Comparison of ENCODE assay signal across 16 mouse cellular contexts in the genomic region with DNA sequence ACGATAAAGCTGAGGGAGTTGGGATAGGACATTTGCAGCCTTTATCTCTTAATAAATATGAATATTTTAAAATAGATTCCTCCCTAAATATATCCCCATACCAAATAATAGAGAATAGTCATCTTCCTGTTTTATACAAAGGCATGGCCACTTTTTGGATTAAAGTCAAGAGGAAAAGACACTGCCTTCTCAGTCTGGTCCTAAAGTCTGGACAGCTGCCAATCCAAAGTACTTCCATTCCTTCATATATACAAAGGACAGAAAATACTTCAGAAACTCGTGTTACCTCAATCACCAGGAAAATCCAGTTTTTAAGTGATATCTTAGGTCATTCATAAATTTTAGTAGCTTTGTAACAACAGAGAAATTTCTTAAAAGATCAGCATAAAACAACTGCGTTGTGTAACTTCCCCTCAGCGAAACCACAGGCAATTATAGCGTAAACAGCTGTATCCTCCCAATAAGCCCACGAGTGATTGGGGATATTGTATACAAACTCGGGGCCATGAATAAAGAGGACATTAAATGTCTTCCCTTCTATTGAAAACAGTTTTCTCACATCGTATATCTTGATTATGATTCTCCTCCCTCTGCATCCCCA. TPM values are rescaled to one million over a fixed set of nuclear protein-coding genes. Genes with fewer than 3 reads are reported as not detected.
DNase-seq lines count a peak whose midpoint lies in the region; ATAC-seq and TF ChIP-seq lines count a peak whose summit lies in the region.
"Had no signal": no experiment of that assay in that cellular context is flagged by ENCODE, and none has a peak within 500 bp of the region (broad histone marks: within the 10 kb centered on the region; RNA-seq: fewer than 3 reads in every experiment).

No protein-coding gene starts in this region.

- no peak overlapping the region for H3K9ac ChIP-seq in heart, adult 2 months (ENCODE audit: low read depth, low read length)
- no peak overlapping the region for H3K9ac ChIP-seq in heart, embryonic 11.5 days (ENCODE audit: low read depth, low read length)
- no peak overlapping the region for H3K9ac ChIP-seq in lung, embryonic 15.5 days
- H3K9ac ChIP-seq: heart, embryonic 15.5 days; liver, postnatal 0 days; midbrain, embryonic 12.5 days had no signal

- no peak for ATAC-seq in heart, embryonic 11.5 days (replicated peaks; ENCODE audit: insufficient number of reproducible peaks, low FRiP score, low TSS enrichment)
- ATAC-seq in lung, embryonic 15.5 days (ENCODE audit: borderline replicate concordance, extremely low read depth, low FRiP score, low TSS enrichment), result peak; percentile 65; the same call in 1 of the 2 replicates
- peak; percentile 78 for ATAC-seq in granulocyte monocyte progenitor cell, adult 5-6 weeks (replicated peaks; ENCODE audit: poor library complexity, severe bottlenecking)
- peak; percentile 76 for ATAC-seq in monocyte, adult 5-6 weeks (replicated peaks; ENCODE audit: insufficient number of reproducible peaks, low FRiP score, low TSS enrichment, poor library complexity, severe bottlenecking)
- ATAC-seq: hindbrain, embryonic 16.5 days; liver, postnatal 0 days had no signal

- no peak overlapping the region for H3K4me3 ChIP-seq in heart, adult 2 months
- no peak overlapping the region for H3K4me3 ChIP-seq in heart, embryonic 11.5 days (ENCODE audit: low read depth, low read length)
- H3K4me3 ChIP-seq in lung, embryonic 15.5 days, result no peak overlapping the region
- H3K4me3 ChIP-seq in lung, adult 2 months (replicated peaks; ENCODE audit: extremely low read depth, low read depth, low read length), result no peak overlapping the region
- H3K4me3 ChIP-seq: heart, embryonic 15.5 days; midbrain, embryonic 12.5 days had no signal

- peak overlapping the region; percentile 51 for H3K27ac ChIP-seq in heart, adult 2 months
- no peak overlapping the region for H3K27ac ChIP-seq in heart, embryonic 11.5 days (ENCODE audit: low read depth, low read length)
- H3K27ac ChIP-seq in lung, embryonic 15.5 days, result peak overlapping the region; percentile 57
- H3K27ac ChIP-seq: heart, embryonic 15.5 days; midbrain, embryonic 12.5 days had no signal

- intact Hi-C loops in heart, adult 2 months (cut with DNase I), result loop anchor here (5.0 kb wide), 2 partner anchors 38 to 67 kb away; no protein-coding TSS in a partner anchor

- TF ChIP-seq EP300 in heart, adult 2 months (IDR thresholded peaks at IDR 0.05; ENCODE audit: insufficient read depth, low read depth, low read length), result no peak

- no peak for DNase-seq in heart, adult 2 months
- no peak for DNase-seq in lung, adult 2 months
- no peak for DNase-seq in layer of hippocampus, adult 9-10 months (ENCODE audit: low spot score)
- DNase-seq: adrenal gland, postnatal 36 days; cerebellum, adult 9-10 months; kidney, adult 8-10 months; kidney, postnatal 36 days; liver, postnatal 0 days; thymus, adult 18-20 months had no signal

- no peak for TF ChIP-seq POLR2A in heart, adult 2 months (IDR thresholded peaks at IDR 0.05; ENCODE audit: insufficient read depth, low read depth, low read length)
- no peak for TF ChIP-seq POLR2A in lung, adult 2 months (IDR thresholded peaks at IDR 0.05; ENCODE audit: borderline replicate concordance, extremely low read depth, low read depth, low read length)

- no peak overlapping the region for H3K4me2 ChIP-seq in heart, embryonic 11.5 days
- no peak overlapping the region; the same call in 1 of the 2 replicates for H3K4me2 ChIP-seq in lung, embryonic 15.5 days
- H3K4me2 ChIP-seq: heart, embryonic 15.5 days; midbrain, embryonic 12.5 days had no signal

- H3K4me1 ChIP-seq in heart, adult 2 months (ENCODE audit: control insufficient read depth, insufficient read depth, low read length), result peaks cover 7% of the 10 kb centered on the region
- H3K4me1 ChIP-seq in heart, embryonic 11.5 days (ENCODE audit: control insufficient read depth, insufficient read depth, low read length), result no peaks in the 10 kb centered on the region
- 0 out of 2 replicates have a peak, but pooled peaks cover 5% of the 10 kb centered on the region for H3K4me1 ChIP-seq in lung, embryonic 15.5 days
- H3K4me1 ChIP-seq in lung, adult 2 months (ENCODE audit: control insufficient read depth, insufficient read depth, low read length), result no peaks in the 10 kb centered on the region; the same call in 1 of the 2 replicates
- H3K4me1 ChIP-seq: heart, embryonic 15.5 days; midbrain, embryonic 12.5 days had no signal

- H3K27me3 ChIP-seq in heart, adult 2 months (ENCODE audit: control insufficient read depth, insufficient read depth, low read length), result no peaks in the 10 kb centered on the region
- no peaks in the 10 kb centered on the region for H3K27me3 ChIP-seq in heart, embryonic 11.5 days (ENCODE audit: control insufficient read depth, insufficient read depth, low read length)
- H3K27me3 ChIP-seq in lung, embryonic 15.5 days, result no peaks in the 10 kb centered on the region
- H3K27me3 ChIP-seq: heart, embryonic 15.5 days; midbrain, embryonic 12.5 days had no signal

- H3K36me3 ChIP-seq in heart, adult 2 months (ENCODE audit: control insufficient read depth, insufficient read depth, low read length), result peaks cover 11% of the 10 kb centered on the region
- H3K36me3 ChIP-seq in heart, embryonic 11.5 days (ENCODE audit: control insufficient read depth, insufficient read depth, low read length), result no peaks in the 10 kb centered on the region
- no peaks in the 10 kb centered on the region for H3K36me3 ChIP-seq in lung, embryonic 15.5 days
- H3K36me3 ChIP-seq: heart, embryonic 15.5 days; midbrain, embryonic 12.5 days had no signal

- TF ChIP-seq CTCF in heart, adult 2 months (IDR thresholded peaks at IDR 0.05), result no peak
- TF ChIP-seq CTCF in lung, adult 2 months (IDR thresholded peaks at IDR 0.05; ENCODE audit: insufficient read depth, low read length), result no peak

- no peaks in the 10 kb centered on the region for H3K79me2 ChIP-seq in heart, adult 2 months (replicated peaks; ENCODE audit: control insufficient read depth, insufficient read depth, low read length)

- no peaks in the 10 kb centered on the region for H3K9me3 ChIP-seq in heart, embryonic 11.5 days (replicated peaks; ENCODE audit: control insufficient read depth, low read length)
- no peaks in the 10 kb centered on the region for H3K9me3 ChIP-seq in lung, embryonic 15.5 days
- H3K9me3 ChIP-seq: heart, embryonic 15.5 days; midbrain, embryonic 12.5 days had no signal

- 46% methylated on average over 8 of the region's 8 CpGs for WGBS in heart, adult 2 months
- 76% methylated on average over 8 of the region's 8 CpGs for WGBS in heart, embryonic 11.5 days (ENCODE audit: insufficient replicate concordance)
- WGBS in lung, embryonic 15.5 days, result 33% methylated on average over 8 of the region's 8 CpGs
- WGBS in lung, adult 2 months, result 28% methylated on average over 8 of the region's 8 CpGs

RNA-seq across cellular contexts. Expression of a gene that starts 32.1 kb away (rescaled TPM):
- 10 to 100 TPM; 48.2 to 51.2 TPM for total RNA-seq in heart, adult 2 months (2021)
- polyA plus RNA-seq in heart, adult 2 months (2012; rRNA removed), result 27.2 and 40.3 TPM in 2 replicates
- 35.0 and 35.7 TPM in 2 replicates for polyA plus RNA-seq in heart, embryonic 11.5 days (2014; fragmentation: Nextera tagmentation; extraction: Ambion mirVana)
- 73.0 and 77.3 TPM in 2 replicates for polyA plus RNA-seq in lung, embryonic 15.5 days (2015; fragmentation: Nextera tagmentation; extraction: Ambion mirVana)
- 53.1 and 72.3 TPM in 2 replicates for polyA plus RNA-seq in lung, adult 2 months (2012; rRNA removed)
- total RNA-seq in granulocyte monocyte progenitor cell, adult 5-6 weeks (2014; fragmentation: Nextera tagmentation), result 255 and 265 TPM in 2 replicates
- 355 and 356 TPM in 2 replicates for total RNA-seq in granulocyte monocyte progenitor cell, adult 5-6 weeks (2017)
- 1,014 to 1,366 TPM (median 1,192 TPM) in 3 replicates for total RNA-seq in monocyte, adult 5-6 weeks (2017)
